Mouse (Mus musculus): ENCODE measurements around the gene Cenph. TPM values are rescaled to one million over a fixed set of nuclear protein-coding genes. Genes with fewer than 3 reads are reported as not detected.
"Not testable (repeated sequence)": the region's sequence is repeated elsewhere in the genome, so short reads cannot be mapped to it uniquely, and the experiment has no call there.

The Cenph gene
- 36.9 TPM in 2 replicates for polyA plus RNA-seq (2015; fragmentation: Nextera tagmentation; extraction: Ambion mirVana)

- peak; percentile 89 for DNase-seq (ENCODE audit: low spot score)
Measured at GRCm38 (mm10) chr13:100775252-100776055, at the start of gene Cenph. TSS of gene Cenph (minus strand) at chr13:100775899.

- no peak for DNase-seq (ENCODE audit: low spot score)
Measured at GRCm38 (mm10) chr13:100824916-100825315, 49.2 kb upstream of the Cenph start.

- DNase-seq (ENCODE audit: low spot score): peak; percentile 17
Measured at GRCm38 (mm10) chr13:100824306-100824705, 48.6 kb upstream of the Cenph start.

- no peak for DNase-seq (ENCODE audit: low spot score)
Measured at GRCm38 (mm10) chr13:100823863-100824262, 48.2 kb upstream of the Cenph start.

GRCm38 (mm10) chr13:100814451-100814850 lies 38.8 kb upstream of the Cenph start:
- DNase-seq (ENCODE audit: low spot score): no peak

GRCm38 (mm10) chr13:100805776-100806175 lies 30.1 kb upstream of the Cenph start:
- peak; percentile 31 for DNase-seq (ENCODE audit: low spot score)

GRCm38 (mm10) chr13:100797171-100797570 lies 21.5 kb upstream of the Cenph start:
- DNase-seq (ENCODE audit: low spot score): no peak

GRCm38 (mm10) chr13:100789083-100789482 lies 13.4 kb upstream of the Cenph start:
- DNase-seq (ENCODE audit: low spot score): no peak

GRCm38 (mm10) chr13:100788057-100788456 lies 12.4 kb upstream of the Cenph start:
- DNase-seq (ENCODE audit: low spot score): not testable (repeated sequence)

- DNase-seq (ENCODE audit: low spot score): no peak
Measured at GRCm38 (mm10) chr13:100787316-100788010, 11.8 kb upstream of the Cenph start.

GRCm38 (mm10) chr13:100786414-100786867 lies 10.7 kb upstream of the Cenph start, which contains the start of gene Ccnb1:
TSS of gene Ccnb1 (minus strand) at chr13:100786570.
- peak; percentile 95 for DNase-seq (ENCODE audit: low spot score)

- DNase-seq (ENCODE audit: low spot score): peak; percentile 42
Measured at GRCm38 (mm10) chr13:100785806-100786413, 10.2 kb upstream of the Cenph start.

- DNase-seq (ENCODE audit: low spot score): no peak
Measured at GRCm38 (mm10) chr13:100777491-100777890, 1.8 kb upstream of the Cenph start.

- no peak for DNase-seq (ENCODE audit: low spot score)
Measured at GRCm38 (mm10) chr13:100776710-100777109, 1.0 kb upstream of the Cenph start.

GRCm38 (mm10) chr13:100776056-100776419 lies 339 bp upstream of the Cenph start:
- no peak for DNase-seq (ENCODE audit: low spot score)

- no peak for DNase-seq (ENCODE audit: low spot score)
Measured at GRCm38 (mm10) chr13:100774704-100775103, 995 bp downstream of the Cenph start.

GRCm38 (mm10) chr13:100755329-100755728 lies 20.4 kb downstream of the Cenph start:
- DNase-seq (ENCODE audit: low spot score): no peak

GRCm38 (mm10) chr13:100754186-100754585 lies 21.5 kb downstream of the Cenph start:
- no peak for DNase-seq (ENCODE audit: low spot score)

GRCm38 (mm10) chr13:100753011-100753410 lies 22.7 kb downstream of the Cenph start:
- no peak for DNase-seq (ENCODE audit: low spot score)

GRCm38 (mm10) chr13:100752529-100752928 lies 23.2 kb downstream of the Cenph start:
- DNase-seq (ENCODE audit: low spot score): no peak

GRCm38 (mm10) chr13:100751402-100751801 lies 24.3 kb downstream of the Cenph start:
- DNase-seq (ENCODE audit: low spot score): no peak

GRCm38 (mm10) chr13:100750799-100751198 lies 24.9 kb downstream of the Cenph start:
- DNase-seq (ENCODE audit: low spot score): no peak
